Mouse (Mus musculus) embryonic fibroblast, embryonic 13.5 days (primary cell): ENCODE measurements around the gene Tcf15.

ENCODE experiments used
- CTCF ChIP-seq: IDR thresholded peaks from 2 replicates; pipeline ENCODE4 v1.5.1; 2011; ENCODE audit warnings: mild to moderate bottlenecking, control low read depth, low read length, moderate library complexity, borderline replicate concordance; ENCODE audit not compliant: insufficient read depth
- POLR2A ChIP-seq: IDR thresholded peaks from 2 replicates; pipeline ENCODE4 v1.6.1; 2011; ENCODE audit warnings: low read depth, mild to moderate bottlenecking, control low read depth, low read length, moderate library complexity

DNA sequence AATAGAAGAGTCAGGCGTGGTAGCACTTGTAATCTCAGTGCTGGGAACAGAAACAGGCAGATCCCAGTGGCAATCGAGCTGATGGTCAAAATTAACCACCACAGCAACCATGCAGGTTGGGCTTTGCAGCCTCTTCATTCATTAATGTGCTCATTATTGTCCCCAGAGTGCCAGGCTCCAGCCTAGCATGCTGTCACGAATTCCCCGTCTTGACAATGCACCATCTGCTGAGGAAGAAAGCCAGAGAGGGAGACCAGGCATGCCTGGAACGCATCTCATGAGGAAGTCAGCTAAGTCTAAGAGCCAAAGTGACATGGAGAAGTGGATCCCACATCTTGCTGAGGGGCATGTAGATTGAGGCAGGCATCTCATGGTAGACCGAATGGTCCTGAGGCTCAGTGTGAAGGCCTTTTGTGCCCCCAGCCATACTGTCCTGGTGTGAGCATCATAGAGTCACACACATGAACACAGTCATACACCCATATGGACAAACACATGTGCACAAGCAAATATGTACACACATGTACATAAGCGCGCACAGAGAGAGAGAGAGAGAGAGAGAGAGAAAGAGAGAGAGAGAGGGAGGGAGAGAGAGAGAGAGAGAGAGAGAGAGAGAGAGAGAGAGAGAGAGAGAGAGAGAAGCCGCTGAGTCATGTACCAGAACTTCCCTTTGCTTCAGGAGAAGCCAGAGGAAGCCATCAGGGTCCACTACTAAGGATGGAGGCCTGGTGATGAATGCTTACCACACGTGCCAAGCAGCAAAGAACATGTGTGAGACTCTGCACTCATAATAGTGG, 4.0 kb upstream of the Tcf15 start:
- TF ChIP-seq CTCF (no peak), POLR2A (no peak)
